Mouse (Mus musculus): ENCODE results near the gene Eif2b5. TPM values are rescaled to one million over a fixed set of nuclear protein-coding genes. Genes with fewer than 3 reads are reported as not detected.

Eif2b5 gene
- polyA plus RNA-seq, 1 experiment = 94.0 TPM

DNA sequence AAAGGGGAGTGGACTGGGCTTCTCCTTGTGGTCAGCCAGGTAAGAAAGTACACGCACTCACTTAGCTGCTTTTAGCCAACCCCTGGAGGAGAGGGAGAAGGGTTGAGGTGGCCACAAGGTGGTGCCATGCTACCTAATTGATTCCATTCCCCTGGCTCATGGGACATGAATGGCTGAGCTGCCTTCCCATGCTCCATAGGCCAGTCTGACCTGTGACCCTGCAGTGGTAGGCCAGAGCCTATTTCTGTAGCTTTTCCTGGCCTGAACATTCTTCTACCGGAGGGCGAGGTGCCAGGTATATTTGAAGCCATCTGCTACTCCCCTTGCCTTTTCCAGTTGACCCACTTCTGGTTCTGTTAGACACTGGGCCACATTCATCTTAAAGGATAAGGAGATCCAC lies 10.7 kb downstream of the Eif2b5 start:
- no peaks in the 10 kb centered on the region for H3K27me3 ChIP-seq (ENCODE audit: control insufficient read depth, insufficient read depth, low read length, poor library complexity, severe bottlenecking)
- peaks cover 62% of the 10 kb centered on the region for H3K36me3 ChIP-seq (ENCODE audit: control insufficient read depth, insufficient read depth, low read length, poor library complexity, severe bottlenecking)
- TF ChIP-seq CTCF (IDR thresholded peaks at IDR 0.05; ENCODE audit: low read depth, low read length) (peak; percentile 81), POLR2A (IDR thresholded peaks at IDR 0.05; ENCODE audit: insufficient read depth, low read length) (no peak)
- H3K9ac ChIP-seq (ENCODE audit: low read depth, poor library complexity, severe bottlenecking) = no peak overlapping the region
- no peak overlapping the region for H3K4me3 ChIP-seq (ENCODE audit: low read depth, low read length)
- H3K9me3 ChIP-seq (replicated peaks; ENCODE audit: control insufficient read depth, insufficient read depth, low read length, poor library complexity, severe bottlenecking) = no peaks in the 10 kb centered on the region
- H3K4me1 ChIP-seq (ENCODE audit: control insufficient read depth, insufficient read depth, low read length) = no peaks in the 10 kb centered on the region
- 0 out of 2 replicates have a peak overlapping the region, but pooled peaks have one; percentile 17 for H3K27ac ChIP-seq (ENCODE audit: insufficient read depth, low read length)

DNA sequence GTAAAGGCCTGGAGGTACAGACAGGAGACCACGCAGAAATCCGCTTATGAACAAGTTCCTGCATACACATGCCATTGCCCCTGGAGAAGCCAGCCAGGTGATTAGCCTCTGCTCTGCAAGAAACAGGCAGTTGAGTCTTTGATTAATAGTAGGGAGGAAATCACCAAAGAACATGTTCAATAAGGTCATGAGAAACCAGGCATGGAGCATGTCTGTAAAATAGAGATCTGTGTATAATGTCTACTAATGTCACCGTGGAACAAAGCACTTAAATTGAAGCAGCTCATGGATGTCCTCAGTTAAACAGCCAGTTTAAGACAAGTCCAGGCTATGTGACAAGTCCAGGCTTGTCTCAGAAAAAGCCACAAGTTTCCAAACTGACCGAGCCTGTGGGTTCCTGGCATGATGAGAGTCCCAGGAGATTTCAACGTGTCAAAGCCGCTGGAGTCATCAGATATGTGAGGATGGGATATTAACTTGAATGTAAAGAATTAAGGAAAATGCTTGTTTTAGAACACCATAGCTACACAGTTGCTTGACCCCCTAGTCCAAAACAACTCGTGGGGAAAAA lies 12.7 kb downstream of the Eif2b5 start:
- peak overlapping the region; percentile 31; the same call in 1 of the 2 replicates for H3K9ac ChIP-seq (ENCODE audit: low read depth, poor library complexity, severe bottlenecking)
- peaks cover 44% of the 10 kb centered on the region for H3K36me3 ChIP-seq (ENCODE audit: control insufficient read depth, insufficient read depth, low read length, poor library complexity, severe bottlenecking)
- H3K9me3 ChIP-seq (replicated peaks; ENCODE audit: control insufficient read depth, insufficient read depth, low read length, poor library complexity, severe bottlenecking) = no peaks in the 10 kb centered on the region
- no peaks in the 10 kb centered on the region for H3K4me1 ChIP-seq (ENCODE audit: control insufficient read depth, insufficient read depth, low read length)
- H3K27me3 ChIP-seq (ENCODE audit: control insufficient read depth, insufficient read depth, low read length, poor library complexity, severe bottlenecking) = no peaks in the 10 kb centered on the region
- TF ChIP-seq POLR2A (IDR thresholded peaks at IDR 0.05; ENCODE audit: insufficient read depth, low read length) = no peak
- TF ChIP-seq EP300 (IDR thresholded peaks at IDR 0.05; ENCODE audit: insufficient read depth, low read depth, low read length) = no peak
- no peak for TF ChIP-seq CTCF (IDR thresholded peaks at IDR 0.05; ENCODE audit: low read depth, low read length)
- no peak overlapping the region for H3K4me3 ChIP-seq (ENCODE audit: low read depth, low read length)
- peak overlapping the region; percentile 32 for H3K27ac ChIP-seq (ENCODE audit: insufficient read depth, low read length)

DNA sequence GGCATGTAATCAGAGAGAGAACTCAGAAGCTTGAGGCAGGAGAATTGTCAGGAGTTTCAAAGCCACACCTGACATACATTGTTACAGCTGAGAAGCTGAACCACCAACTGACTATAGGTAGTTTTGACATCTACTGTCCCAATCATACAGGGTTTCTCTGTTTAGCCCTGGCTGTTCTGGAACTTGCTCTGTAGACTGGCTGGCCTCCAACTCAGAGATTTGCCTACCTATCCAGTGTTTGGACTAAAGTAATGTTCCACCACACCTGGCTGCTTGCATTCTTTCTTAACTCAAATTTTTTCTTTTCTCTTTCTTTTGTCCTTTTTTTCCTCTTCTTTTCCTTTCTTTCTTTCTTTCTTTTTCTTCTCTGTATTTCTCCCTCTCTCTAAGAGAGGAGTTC lies 17.4 kb downstream of the Eif2b5 start:
- no peaks in the 10 kb centered on the region for H3K9me3 ChIP-seq (replicated peaks; ENCODE audit: control insufficient read depth, insufficient read depth, low read length, poor library complexity, severe bottlenecking)
- no peaks in the 10 kb centered on the region for H3K27me3 ChIP-seq (ENCODE audit: control insufficient read depth, insufficient read depth, low read length, poor library complexity, severe bottlenecking)
- no peak overlapping the region for H3K27ac ChIP-seq (ENCODE audit: insufficient read depth, low read length)
- H3K4me1 ChIP-seq (ENCODE audit: control insufficient read depth, insufficient read depth, low read length) = no peaks in the 10 kb centered on the region
- peak overlapping the region; percentile 89 for H3K9ac ChIP-seq (ENCODE audit: low read depth, poor library complexity, severe bottlenecking)
- peaks cover 4% of the 10 kb centered on the region; the same call in 1 of the 2 replicates for H3K36me3 ChIP-seq (ENCODE audit: control insufficient read depth, insufficient read depth, low read length, poor library complexity, severe bottlenecking)
- H3K4me3 ChIP-seq (ENCODE audit: low read depth, low read length) = peak overlapping the region; percentile 64
- TF ChIP-seq CTCF (IDR thresholded peaks at IDR 0.05; ENCODE audit: low read depth, low read length) (no peak), EP300 (IDR thresholded peaks at IDR 0.05; ENCODE audit: insufficient read depth, low read depth, low read length) (no peak), POLR2A (IDR thresholded peaks at IDR 0.05; ENCODE audit: insufficient read depth, low read length) (no peak)

- Histone ChIP-seq H3K27ac (ENCODE audit: insufficient read depth, low read length) (peak within 1 kb of the TSS; percentile 7; the same call in 1 of the 2 replicates), H3K4me1 (ENCODE audit: control insufficient read depth, insufficient read depth, low read length) (no peaks in the 10 kb centered on the region), H3K36me3 (ENCODE audit: control insufficient read depth, insufficient read depth, low read length, poor library complexity, severe bottlenecking) (no peaks in the 10 kb centered on the region), H3K4me3 (ENCODE audit: low read depth, low read length) (peak within 1 kb of the TSS; percentile 80), H3K27me3 (ENCODE audit: control insufficient read depth, insufficient read depth, low read length, poor library complexity, severe bottlenecking) (no peaks in the 10 kb centered on the region), H3K9me3 (replicated peaks; ENCODE audit: control insufficient read depth, insufficient read depth, low read length, poor library complexity, severe bottlenecking) (no peaks in the 10 kb centered on the region), H3K9ac (ENCODE audit: low read depth, poor library complexity, severe bottlenecking) (peak within 1 kb of the TSS; percentile 89)
- TF ChIP-seq CTCF (IDR thresholded peaks at IDR 0.05; ENCODE audit: low read depth, low read length) (peak; percentile 18), EP300 (IDR thresholded peaks at IDR 0.05; ENCODE audit: insufficient read depth, low read depth, low read length) (no peak)
These were observed 18.1 kb downstream of the Eif2b5 start, which contains the start of gene Dvl3 for GRCm38 (mm10) chr16:20516726-20517201. Dvl3 (plus strand) TSS chr16:20516982.

- H3K4me3 ChIP-seq (ENCODE audit: low read depth, low read length) = peak overlapping the region; percentile 80
- H3K36me3 ChIP-seq (ENCODE audit: control insufficient read depth, insufficient read depth, low read length, poor library complexity, severe bottlenecking) = no peaks in the 10 kb centered on the region
- H3K4me1 ChIP-seq (ENCODE audit: control insufficient read depth, insufficient read depth, low read length) = no peaks in the 10 kb centered on the region
- no peaks in the 10 kb centered on the region for H3K9me3 ChIP-seq (replicated peaks; ENCODE audit: control insufficient read depth, insufficient read depth, low read length, poor library complexity, severe bottlenecking)
- peak overlapping the region; percentile 89 for H3K9ac ChIP-seq (ENCODE audit: low read depth, poor library complexity, severe bottlenecking)
- TF ChIP-seq CTCF (IDR thresholded peaks at IDR 0.05; ENCODE audit: low read depth, low read length) (no peak), POLR2A (IDR thresholded peaks at IDR 0.05; ENCODE audit: insufficient read depth, low read length) (no peak), EP300 (IDR thresholded peaks at IDR 0.05; ENCODE audit: insufficient read depth, low read depth, low read length) (no peak)
- H3K27ac ChIP-seq (ENCODE audit: insufficient read depth, low read length) = peak overlapping the region; percentile 7; the same call in 1 of the 2 replicates
- H3K27me3 ChIP-seq (ENCODE audit: control insufficient read depth, insufficient read depth, low read length, poor library complexity, severe bottlenecking) = no peaks in the 10 kb centered on the region
These were observed 18.6 kb downstream of the Eif2b5 start for GRCm38 (mm10) chr16:20517216-20517615.

DNA sequence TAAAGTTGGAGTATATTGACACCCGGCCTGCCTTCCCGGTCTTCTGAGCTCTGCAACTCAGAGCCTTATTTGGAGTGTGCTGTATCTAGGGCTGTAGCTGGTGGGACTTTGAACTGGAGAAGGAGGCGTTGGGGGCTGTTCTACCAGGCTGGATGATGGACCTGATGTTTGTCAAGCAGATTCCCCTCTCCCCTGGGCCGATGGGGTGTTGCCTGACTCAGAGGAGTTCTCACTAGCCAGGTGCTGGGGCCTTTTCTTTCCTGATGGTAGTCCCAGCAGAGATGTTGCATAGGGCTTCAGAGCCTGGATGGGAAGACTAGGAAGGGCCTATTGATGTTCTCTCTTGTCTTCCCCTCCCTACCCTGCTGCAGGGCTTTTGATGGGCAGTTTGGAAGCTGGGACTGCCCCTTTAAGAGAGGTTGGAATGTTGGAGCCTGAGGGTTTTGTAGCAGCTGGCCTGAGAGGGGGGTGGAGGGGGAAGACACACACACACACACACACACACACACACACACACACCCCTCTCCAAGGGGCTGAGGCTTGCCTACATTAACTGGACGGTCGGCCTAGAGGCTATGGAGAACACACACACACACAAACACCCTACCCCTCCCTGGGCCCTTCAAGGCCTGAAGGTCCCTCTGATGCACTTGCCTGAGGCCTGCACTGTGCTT lies 19.2 kb downstream of the Eif2b5 start:
- H3K9me3 ChIP-seq (replicated peaks; ENCODE audit: control insufficient read depth, insufficient read depth, low read length, poor library complexity, severe bottlenecking) = no peaks in the 10 kb centered on the region
- peak overlapping the region; percentile 80 for H3K4me3 ChIP-seq (ENCODE audit: low read depth, low read length)
- H3K27ac ChIP-seq (ENCODE audit: insufficient read depth, low read length) = no peak overlapping the region
- no peaks in the 10 kb centered on the region for H3K4me1 ChIP-seq (ENCODE audit: control insufficient read depth, insufficient read depth, low read length)
- H3K36me3 ChIP-seq (ENCODE audit: control insufficient read depth, insufficient read depth, low read length, poor library complexity, severe bottlenecking) = no peaks in the 10 kb centered on the region
- no peak for TF ChIP-seq CTCF (IDR thresholded peaks at IDR 0.05; ENCODE audit: low read depth, low read length)
- TF ChIP-seq POLR2A (IDR thresholded peaks at IDR 0.05; ENCODE audit: insufficient read depth, low read length) = no peak
- no peak for TF ChIP-seq EP300 (IDR thresholded peaks at IDR 0.05; ENCODE audit: insufficient read depth, low read depth, low read length)
- no peaks in the 10 kb centered on the region for H3K27me3 ChIP-seq (ENCODE audit: control insufficient read depth, insufficient read depth, low read length, poor library complexity, severe bottlenecking)
- peak overlapping the region; percentile 89 for H3K9ac ChIP-seq (ENCODE audit: low read depth, poor library complexity, severe bottlenecking)
